Mouse (Mus musculus) liver, embryonic 14.5 days (tissue): Measurements from ENCODE around the gene Btbd18. TPM values are rescaled to one million over a fixed set of nuclear protein-coding genes. Genes with fewer than 3 reads are reported as not detected.

Experiments used
- ATAC-seq: fragments of 200-750 bp; cut with Nextera tagmentation; 2 replicates; pipeline ENCODE4 v1.8.0; 2017; ENCODE audit warnings: moderate number of reproducible peaks, mild to moderate bottlenecking, moderate library complexity; ENCODE audit not compliant: insufficient read depth
- DNase-seq, 3 experiments: peaks; one replicate each; pipeline ENCODE4 v3.0.0-alpha.2; 2012 to 2013; ENCODE audit warnings: low read depth in 3 of 3, low spot score in 3 of 3
- H3K27ac ChIP-seq: fragments of 300-500 bp; sonication (generic); 2 replicates; pipeline ENCODE4 v1.5.1; 2014; ENCODE audit warnings: moderate library complexity, mild to moderate bottlenecking, control low read depth, inconsistent platforms
- H3K27me3 ChIP-seq: fragments of 300-500 bp; sonication (generic); 2 replicates; pipeline ENCODE4 v1.6.1; 2014; ENCODE audit warnings: mild to moderate bottlenecking, low read length, moderate library complexity; ENCODE audit not compliant: control insufficient read depth, insufficient read depth
- H3K36me3 ChIP-seq: fragments of 300-500 bp; sonication (generic); replicated peaks from 2 replicates; pipeline ENCODE4 v1.6.1; 2014; ENCODE audit warnings: low read depth; ENCODE audit not compliant: control insufficient read depth, insufficient read depth
- H3K4me1 ChIP-seq, 2 experiments: fragments of 200-500 bp in 1 of 2; fragments of 300-500 bp in 1 of 2; sonication (generic) in 1 of 2; replicated peaks; 2 replicates each; pipeline ENCODE4 v1.6.1; 2012 to 2014; ENCODE audit warnings: antibody characterized with exemption in 1 of 2, inconsistent platforms in 1 of 2, low read length in 1 of 2; ENCODE audit not compliant: control insufficient read depth in 2 of 2, insufficient read depth in 2 of 2
- H3K4me2 ChIP-seq: fragments of 300-500 bp; sonication (generic); 2 replicates; pipeline ENCODE4 v1.6.1; 2014; ENCODE audit warnings: low read depth, mild to moderate bottlenecking, control low read depth, moderate library complexity
- H3K4me3 ChIP-seq, 2 experiments: fragments of 200-500 bp in 1 of 2; fragments of 300-500 bp in 1 of 2; sonication (generic) in 1 of 2; 2 replicates each; pipeline ENCODE4 v1.5.1; 2012 to 2014; ENCODE audit warnings: low read depth in 2 of 2, low read length in 2 of 2, mild to moderate bottlenecking in 2 of 2, control low read depth in 1 of 2, inconsistent platforms in 1 of 2, moderate library complexity in 1 of 2; ENCODE audit not compliant: insufficient read depth in 1 of 2
- H3K9ac ChIP-seq: fragments of 300-500 bp; sonication (generic); replicated peaks from 2 replicates; pipeline ENCODE4 v1.6.1; 2014; ENCODE audit warnings: mild to moderate bottlenecking, control low read depth, moderate library complexity
- H3K9me3 ChIP-seq: fragments of 300-500 bp; sonication (generic); 2 replicates; pipeline ENCODE4 v1.6.1; 2016; ENCODE audit warnings: low read length, mixed read lengths; ENCODE audit not compliant: control insufficient read depth
- CTCF ChIP-seq: IDR thresholded peaks from 2 replicates; pipeline ENCODE4 v1.5.1; 2016; ENCODE audit warnings: antibody characterized with exemption, low read depth, control low read depth
- EP300 ChIP-seq: IDR thresholded peaks from 2 replicates; pipeline ENCODE4 v1.6.1; 2016; ENCODE audit warnings: antibody characterized with exemption, low read depth
- WGBS: fragments of 180-500 bp; shearing (Covaris S2); extraction: QIAGEN DNeasy Blood & Tissue Kit; methylation state at CpG from one replicate; pipeline ENCODE4 v1.1.7; 2014; ENCODE audit not compliant: insufficient replicate concordance; 5-methylcytosine and 5-hydroxymethylcytosine counted together
- polyA plus RNA-seq, 2 experiments: library from polyadenylated mRNA; depleted of rRNA in 1 of 2; stranded (reverse) in 1 of 2; unstranded in 1 of 2; fragments of >200 nt; fragmentation: Nextera tagmentation in 1 of 2; extraction: Ambion mirVana in 1 of 2; gene quantifications; 2 replicates each; pipeline versions ENCODE4 v1.2.1 to v1.2.3; 2012 to 2014

The Btbd18 gene
- polyA plus RNA-seq, 2 experiments: not detected

GRCm38 (mm10) chr2:84716423-84717355 is 57.8 kb downstream of the Btbd18 start:
- DNase-seq: no peak
- H3K9ac ChIP-seq: peak overlapping the region; percentile 92
- no peaks in the 10 kb centered on the region for H3K9me3 ChIP-seq
- H3K4me3 ChIP-seq: peak overlapping the region; percentile 77 to 98
- no peak for ATAC-seq
- H3K4me1 ChIP-seq: peaks cover 22 to 26% of the 10 kb centered on the region in 2 experiments
- H3K27me3 ChIP-seq: no peaks in the 10 kb centered on the region
- H3K27ac ChIP-seq: peak overlapping the region; percentile 98
- WGBS: 11% methylated on average over 9 of the region's 9 CpGs
- TF ChIP-seq EP300 (peak; percentile 27; the same call in 1 of the 2 replicates), CTCF (no peak)
- peaks cover 4% of the 10 kb centered on the region; the same call in 1 of the 2 replicates for H3K36me3 ChIP-seq
- H3K4me2 ChIP-seq: peak overlapping the region; percentile 87

GRCm38 (mm10) chr2:84717357-84717756 is 58.5 kb downstream of the Btbd18 start:
- Histone ChIP-seq H3K4me3 (no peak overlapping the region), H3K27me3 (no peaks in the 10 kb centered on the region), H3K9me3 (no peaks in the 10 kb centered on the region), H3K27ac (peak overlapping the region; percentile 82), H3K9ac (peak overlapping the region; percentile 49), H3K4me2 (peak overlapping the region; percentile 87), H3K4me1 (peaks cover 22 to 27% of the 10 kb centered on the region in 2 experiments), H3K36me3 (peaks cover 11% of the 10 kb centered on the region)
- no peak for TF ChIP-seq EP300
- no peak for ATAC-seq
- no peak for DNase-seq
- WGBS: 79% methylated on average over 4 of the region's 4 CpGs

Other genes with a start within 250 kb of the Btbd18 start
- gene Calcrl, start 233.7 kb upstream of the Btbd18 start, polyA plus RNA-seq (2012; rRNA removed): 2.0 and 2.8 TPM in 2 replicates
- 10.1 and 11.3 TPM in 2 replicates for gene Calcrl, start 233.7 kb upstream of the Btbd18 start, polyA plus RNA-seq (2014; fragmentation: Nextera tagmentation; extraction: Ambion mirVana)
- 6.3 and 10.4 TPM in 2 replicates for gene Tfpi, start 182.3 kb upstream of the Btbd18 start, polyA plus RNA-seq (2012; rRNA removed)
- gene Tfpi, start 182.3 kb upstream of the Btbd18 start, polyA plus RNA-seq (2014; fragmentation: Nextera tagmentation; extraction: Ambion mirVana): 15.1 and 15.9 TPM in 2 replicates
- 14.6 and 16.0 TPM in 2 replicates for gene Ctnnd1, start 8.3 kb upstream of the Btbd18 start, polyA plus RNA-seq (2012; rRNA removed)
- 8.5 and 9.8 TPM in 2 replicates for gene Ctnnd1, start 8.3 kb upstream of the Btbd18 start, polyA plus RNA-seq (2014; fragmentation: Nextera tagmentation; extraction: Ambion mirVana)
- gene Selenoh, start 11.7 kb downstream of the Btbd18 start, polyA plus RNA-seq (2012; rRNA removed): 97.8 and 135 TPM in 2 replicates
- gene Selenoh, start 11.7 kb downstream of the Btbd18 start, polyA plus RNA-seq (2014; fragmentation: Nextera tagmentation; extraction: Ambion mirVana): 115 TPM in 2 replicates
- 0.01 TPM in 1 of 2 replicates, not detected in the other for gene Gm28635, start 19.0 kb downstream of the Btbd18 start, polyA plus RNA-seq (2012; rRNA removed)
- gene Gm28635, start 19.0 kb downstream of the Btbd18 start, polyA plus RNA-seq (2014; fragmentation: Nextera tagmentation; extraction: Ambion mirVana): not detected in 2 replicates
- gene Med19, start 19.3 kb downstream of the Btbd18 start, polyA plus RNA-seq (2012; rRNA removed): 9.6 and 12.3 TPM in 2 replicates
- 22.4 and 23.4 TPM in 2 replicates for gene Med19, start 19.3 kb downstream of the Btbd18 start, polyA plus RNA-seq (2014; fragmentation: Nextera tagmentation; extraction: Ambion mirVana)
- 18.7 and 24.7 TPM in 2 replicates for gene Tmx2, start 20.1 kb downstream of the Btbd18 start, polyA plus RNA-seq (2012; rRNA removed)
- 66.3 and 70.9 TPM in 2 replicates for gene Tmx2, start 20.1 kb downstream of the Btbd18 start, polyA plus RNA-seq (2014; fragmentation: Nextera tagmentation; extraction: Ambion mirVana)
- 17.2 and 17.4 TPM in 2 replicates for gene Zdhhc5, start 56.1 kb downstream of the Btbd18 start, polyA plus RNA-seq (2012; rRNA removed)
- 18.8 and 20.1 TPM in 2 replicates for gene Zdhhc5, start 56.1 kb downstream of the Btbd18 start, polyA plus RNA-seq (2014; fragmentation: Nextera tagmentation; extraction: Ambion mirVana)
- gene Clp1, start 68.3 kb downstream of the Btbd18 start, polyA plus RNA-seq (2012; rRNA removed): 22.1 and 27.5 TPM in 2 replicates
- 50.9 and 54.6 TPM in 2 replicates for gene Clp1, start 68.3 kb downstream of the Btbd18 start, polyA plus RNA-seq (2014; fragmentation: Nextera tagmentation; extraction: Ambion mirVana)
- 122 and 145 TPM in 2 replicates for gene Ypel4, start 75.0 kb downstream of the Btbd18 start, polyA plus RNA-seq (2012; rRNA removed)
- gene Ypel4, start 75.0 kb downstream of the Btbd18 start, polyA plus RNA-seq (2014; fragmentation: Nextera tagmentation; extraction: Ambion mirVana): 53.4 and 58.1 TPM in 2 replicates
- 1.1 and 1.8 TPM in 2 replicates for gene Gm19426, start 84.6 kb downstream of the Btbd18 start, polyA plus RNA-seq (2012; rRNA removed)
- gene Gm19426, start 84.6 kb downstream of the Btbd18 start, polyA plus RNA-seq (2014; fragmentation: Nextera tagmentation; extraction: Ambion mirVana): 0.98 and 1.1 TPM in 2 replicates
- 32.4 and 35.4 TPM in 2 replicates for gene Serping1, start 116.4 kb downstream of the Btbd18 start, polyA plus RNA-seq (2012; rRNA removed)
- gene Serping1, start 116.4 kb downstream of the Btbd18 start, polyA plus RNA-seq (2014; fragmentation: Nextera tagmentation; extraction: Ambion mirVana): 45.4 and 61.5 TPM in 2 replicates
- 243 and 304 TPM in 2 replicates for gene Ube2l6, start 139.7 kb downstream of the Btbd18 start, polyA plus RNA-seq (2012; rRNA removed)
- gene Ube2l6, start 139.7 kb downstream of the Btbd18 start, polyA plus RNA-seq (2014; fragmentation: Nextera tagmentation; extraction: Ambion mirVana): 469 and 479 TPM in 2 replicates
- 0.09 and 0.38 TPM in 2 replicates for gene Smtnl1, start 163.6 kb downstream of the Btbd18 start, polyA plus RNA-seq (2012; rRNA removed)
- gene Smtnl1, start 163.6 kb downstream of the Btbd18 start, polyA plus RNA-seq (2014; fragmentation: Nextera tagmentation; extraction: Ambion mirVana): 0.23 and 0.25 TPM in 2 replicates
- gene Timm10, start 167.9 kb downstream of the Btbd18 start, polyA plus RNA-seq (2012; rRNA removed): 39.8 and 46.6 TPM in 2 replicates
- 40.6 and 41.5 TPM in 2 replicates for gene Timm10, start 167.9 kb downstream of the Btbd18 start, polyA plus RNA-seq (2014; fragmentation: Nextera tagmentation; extraction: Ambion mirVana)
- 144 and 151 TPM in 2 replicates for gene Slc43a1, start 179.8 kb downstream of the Btbd18 start, polyA plus RNA-seq (2012; rRNA removed)
- 174 and 198 TPM in 2 replicates for gene Slc43a1, start 179.8 kb downstream of the Btbd18 start, polyA plus RNA-seq (2014; fragmentation: Nextera tagmentation; extraction: Ambion mirVana)
- 0.03 and 0.06 TPM in 2 replicates for gene Rtn4rl2, start 227.6 kb downstream of the Btbd18 start, polyA plus RNA-seq (2012; rRNA removed)
- gene Rtn4rl2, start 227.6 kb downstream of the Btbd18 start, polyA plus RNA-seq (2014; fragmentation: Nextera tagmentation; extraction: Ambion mirVana): 0.14 TPM in 1 of 2 replicates, not detected in the other